Mouse (Mus musculus): Measurements from ENCODE around the gene Nkap. TPM values are rescaled to one million over a fixed set of nuclear protein-coding genes. Genes with fewer than 3 reads are reported as not detected.

The Nkap gene
- total RNA-seq, 1 experiment = 10.9 TPM

- Histone ChIP-seq H3K27ac (ENCODE audit: insufficient read depth, low read depth, low read length, poor library complexity, severe bottlenecking) (peak within 1 kb of the TSS; percentile 89), H3K9ac (ENCODE audit: insufficient read depth, low read depth, low read length, poor library complexity, severe bottlenecking) (peak within 1 kb of the TSS; percentile 95), H3K9me3 (ENCODE audit: control insufficient read depth, insufficient read depth, low read depth, low read length) (no peaks in the 10 kb centered on the region), H3K4me3 (ENCODE audit: insufficient read depth in 1 of 2, low read depth in 1 of 2, low read length in 2 of 2, poor library complexity in 1 of 2, severe bottlenecking in 1 of 2) (peak within 1 kb of the TSS; percentile 91 to 95), H3K36me3 (ENCODE audit: control insufficient read depth, insufficient read depth, low read length, poor library complexity, severe bottlenecking) (peaks cover 24% of the 10 kb centered on the region), H3K4me1 (ENCODE audit: control insufficient read depth in 2 of 2, insufficient read depth in 2 of 2, low read length in 2 of 2, poor library complexity in 1 of 2) (peaks cover 0 to 2% of the 10 kb centered on the region in 2 experiments; a peak in 1 of 4 replicates)
- in situ Hi-C loops (cut with MboI; ENCODE audit: low sequenced_read_pairs in 2 of 2, unreplicated experiment in 2 of 2) = no loop called here
- DNase-seq (ENCODE audit: low read depth, low spot score) = peak; percentile 68
- TF ChIP-seq ZNF384 (IDR thresholded peaks at IDR 0.05; ENCODE audit: low read depth, low read length) (no peak), ZC3H11A (IDR thresholded peaks at IDR 0.05; ENCODE audit: borderline replicate concordance, low read depth, low read length) (no peak), CHD2 (IDR thresholded peaks at IDR 0.05; ENCODE audit: low read depth, low read length) (no peak), MAFK (IDR thresholded peaks at IDR 0.05; ENCODE audit: insufficient read depth, low read depth, low read length) (no peak), HCFC1 (IDR thresholded peaks at IDR 0.05; ENCODE audit: borderline replicate concordance, insufficient read depth, low read length) (no peak)
Observed at GRCm38 (mm10) chrX:37084927-37085660, 41.5 kb upstream of the Nkap start, which contains the start of gene Rpl39. Gene Rpl39, minus strand, starts transcription at chrX:37085402.

DNA sequence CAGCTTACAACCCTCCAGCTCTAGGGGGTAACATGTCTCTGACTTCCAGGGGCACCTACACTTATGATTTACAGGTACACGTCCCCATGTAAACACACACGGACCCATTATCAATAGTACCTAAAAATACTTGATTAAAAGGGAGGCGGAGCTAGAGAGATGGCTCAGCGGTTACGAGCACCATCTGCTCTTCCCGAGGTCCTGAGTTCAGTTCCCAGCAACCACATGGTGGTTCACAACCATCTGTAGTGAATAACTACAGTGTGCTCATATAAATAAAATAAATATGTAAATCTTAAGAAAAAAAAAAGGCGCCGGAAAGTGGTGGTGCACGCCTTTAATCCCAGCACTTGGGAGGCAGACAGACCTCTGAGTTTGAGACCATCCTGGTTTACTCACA, 40.9 kb upstream of the Nkap start:
- H3K9ac ChIP-seq (ENCODE audit: insufficient read depth, low read depth, low read length, poor library complexity, severe bottlenecking) = peak overlapping the region; percentile 73; the same call in 1 of the 2 replicates
- H3K4me3 ChIP-seq (ENCODE audit: insufficient read depth in 1 of 2, low read depth in 1 of 2, low read length in 2 of 2, poor library complexity in 1 of 2, severe bottlenecking in 1 of 2) = peak overlapping the region; percentile 91 to 95
- in situ Hi-C loops (cut with MboI; ENCODE audit: low sequenced_read_pairs in 2 of 2, unreplicated experiment in 2 of 2) = no loop called here
- TF ChIP-seq HCFC1 (IDR thresholded peaks at IDR 0.05; ENCODE audit: borderline replicate concordance, insufficient read depth, low read length) = no peak
- no peak for TF ChIP-seq MAFK (IDR thresholded peaks at IDR 0.05; ENCODE audit: insufficient read depth, low read depth, low read length)
- TF ChIP-seq ZNF384 (IDR thresholded peaks at IDR 0.05; ENCODE audit: low read depth, low read length) = no peak
- TF ChIP-seq CHD2 (IDR thresholded peaks at IDR 0.05; ENCODE audit: low read depth, low read length) = no peak
- no peak for TF ChIP-seq ZC3H11A (IDR thresholded peaks at IDR 0.05; ENCODE audit: borderline replicate concordance, low read depth, low read length)
- H3K36me3 ChIP-seq (ENCODE audit: control insufficient read depth, insufficient read depth, low read length, poor library complexity, severe bottlenecking) = peaks cover 24% of the 10 kb centered on the region
- H3K9me3 ChIP-seq (ENCODE audit: control insufficient read depth, insufficient read depth, low read depth, low read length) = no peaks in the 10 kb centered on the region
- no peak for DNase-seq (ENCODE audit: low read depth, low spot score)
- H3K4me1 ChIP-seq (ENCODE audit: control insufficient read depth in 2 of 2, insufficient read depth in 2 of 2, low read length in 2 of 2, poor library complexity in 1 of 2) = peaks cover 0 to 2% of the 10 kb centered on the region in 2 experiments; a peak in 1 of 4 replicates
- peak overlapping the region; percentile 55; the same call in 1 of the 2 replicates for H3K27ac ChIP-seq (ENCODE audit: insufficient read depth, low read depth, low read length, poor library complexity, severe bottlenecking)

GRCm38 (mm10) chrX:37088778-37089177, 37.8 kb upstream of the Nkap start:
- in situ Hi-C loops (cut with MboI; ENCODE audit: low sequenced_read_pairs in 2 of 2, unreplicated experiment in 2 of 2) = no loop called here
- peaks cover 4% of the 10 kb centered on the region for H3K36me3 ChIP-seq (ENCODE audit: control insufficient read depth, insufficient read depth, low read length, poor library complexity, severe bottlenecking)
- H3K9me3 ChIP-seq (ENCODE audit: control insufficient read depth, insufficient read depth, low read depth, low read length) = no peaks in the 10 kb centered on the region
- DNase-seq (ENCODE audit: low read depth, low spot score) = no peak
- no peak for TF ChIP-seq ZNF384 (IDR thresholded peaks at IDR 0.05; ENCODE audit: low read depth, low read length)
- no peak for TF ChIP-seq ZC3H11A (IDR thresholded peaks at IDR 0.05; ENCODE audit: borderline replicate concordance, low read depth, low read length)
- no peak for TF ChIP-seq MAFK (IDR thresholded peaks at IDR 0.05; ENCODE audit: insufficient read depth, low read depth, low read length)
- no peak overlapping the region for H3K9ac ChIP-seq (ENCODE audit: insufficient read depth, low read depth, low read length, poor library complexity, severe bottlenecking)
- H3K4me1 ChIP-seq (ENCODE audit: control insufficient read depth in 2 of 2, insufficient read depth in 2 of 2, low read length in 2 of 2, poor library complexity in 1 of 2) = peaks cover 0 to 2% of the 10 kb centered on the region in 2 experiments; a peak in 1 of 4 replicates
- no peak overlapping the region for H3K27ac ChIP-seq (ENCODE audit: insufficient read depth, low read depth, low read length, poor library complexity, severe bottlenecking)
- H3K4me3 ChIP-seq (ENCODE audit: insufficient read depth in 1 of 2, low read depth in 1 of 2, low read length in 2 of 2, poor library complexity in 1 of 2, severe bottlenecking in 1 of 2) = no peak overlapping the region

DNA sequence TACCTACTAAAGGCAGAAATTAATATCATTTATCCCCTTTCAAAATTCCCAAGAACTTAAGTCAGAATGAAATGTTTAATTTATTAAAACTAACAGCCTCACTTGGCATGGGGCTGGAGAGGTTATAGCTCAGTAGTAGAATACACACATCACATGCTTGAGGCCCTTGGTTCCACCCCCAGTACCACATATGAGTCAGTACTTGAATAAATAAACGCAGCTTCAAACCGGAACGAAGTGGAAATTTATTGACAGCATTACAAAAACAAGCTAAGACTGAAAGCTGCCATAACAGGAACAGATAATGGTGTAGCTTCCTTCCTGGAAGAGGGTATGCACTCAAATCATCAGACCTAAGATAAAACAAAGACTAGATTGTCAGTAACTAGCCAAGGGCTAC, 35.1 kb upstream of the Nkap start:
- Histone ChIP-seq H3K9ac (ENCODE audit: insufficient read depth, low read depth, low read length, poor library complexity, severe bottlenecking) (no peak overlapping the region), H3K9me3 (ENCODE audit: control insufficient read depth, insufficient read depth, low read depth, low read length) (no peaks in the 10 kb centered on the region), H3K4me3 (ENCODE audit: insufficient read depth in 1 of 2, low read depth in 1 of 2, low read length in 2 of 2, poor library complexity in 1 of 2, severe bottlenecking in 1 of 2) (no peak overlapping the region), H3K4me1 (ENCODE audit: control insufficient read depth in 2 of 2, insufficient read depth in 2 of 2, low read length in 2 of 2, poor library complexity in 1 of 2) (peaks cover 0 to 2% of the 10 kb centered on the region in 2 experiments; a peak in 1 of 4 replicates), H3K36me3 (ENCODE audit: control insufficient read depth, insufficient read depth, low read length, poor library complexity, severe bottlenecking) (no peaks in the 10 kb centered on the region; the same call in 1 of the 2 replicates), H3K27ac (ENCODE audit: insufficient read depth, low read depth, low read length, poor library complexity, severe bottlenecking) (no peak overlapping the region)
- no peak for DNase-seq (ENCODE audit: low read depth, low spot score)
- in situ Hi-C loops (cut with MboI; ENCODE audit: low sequenced_read_pairs in 2 of 2, unreplicated experiment in 2 of 2) = no loop called here
- TF ChIP-seq ZNF384 (IDR thresholded peaks at IDR 0.05; ENCODE audit: low read depth, low read length) (no peak), HCFC1 (IDR thresholded peaks at IDR 0.05; ENCODE audit: borderline replicate concordance, insufficient read depth, low read length) (no peak), CHD2 (IDR thresholded peaks at IDR 0.05; ENCODE audit: low read depth, low read length) (no peak), MAFK (IDR thresholded peaks at IDR 0.05; ENCODE audit: insufficient read depth, low read depth, low read length) (no peak), ZC3H11A (IDR thresholded peaks at IDR 0.05; ENCODE audit: borderline replicate concordance, low read depth, low read length) (no peak)
